Mouse (Mus musculus): ENCODE measurements around the gene Hk3.
A peak's percentile ranks its signal among the peaks of the same experiment; 100 is the strongest.

The Hk3 gene

DNA sequence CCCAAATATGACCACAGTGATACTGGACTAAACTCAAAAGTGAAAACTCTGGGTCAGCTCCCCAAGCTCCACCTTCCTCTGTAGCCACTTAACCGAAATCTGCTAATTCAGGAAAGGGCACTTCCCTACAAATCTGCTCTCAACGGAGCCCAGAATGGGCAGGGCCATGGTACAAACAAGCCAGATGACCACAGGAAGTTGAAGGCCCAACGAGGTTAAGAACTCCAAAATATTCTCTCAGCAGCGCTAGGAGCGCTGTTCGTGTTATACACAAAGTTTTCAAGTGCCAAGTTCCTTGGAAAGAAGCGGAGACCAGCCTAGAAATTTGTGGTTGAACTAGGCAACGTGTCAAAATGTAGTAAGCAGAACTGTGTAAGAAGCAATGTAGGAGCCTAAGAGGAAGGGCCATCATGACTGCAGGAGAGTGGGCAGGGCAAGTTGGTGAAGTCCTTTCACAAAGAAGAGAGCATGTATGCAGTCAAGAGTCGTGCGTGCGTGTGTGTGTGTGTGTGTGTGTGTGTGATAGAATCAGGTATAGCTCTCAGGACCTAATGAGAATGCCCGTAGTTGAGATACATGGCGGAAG, at the start of gene Hk3:
Hk3 (minus strand) TSS at position 192 of the 586 bp plus-strand sequence.
- DNase-seq: no peak

- DNase-seq: no peak
Measured at GRCm38 (mm10) chr13:55069719-55070118, 48.5 kb upstream of the Hk3 start.

DNA sequence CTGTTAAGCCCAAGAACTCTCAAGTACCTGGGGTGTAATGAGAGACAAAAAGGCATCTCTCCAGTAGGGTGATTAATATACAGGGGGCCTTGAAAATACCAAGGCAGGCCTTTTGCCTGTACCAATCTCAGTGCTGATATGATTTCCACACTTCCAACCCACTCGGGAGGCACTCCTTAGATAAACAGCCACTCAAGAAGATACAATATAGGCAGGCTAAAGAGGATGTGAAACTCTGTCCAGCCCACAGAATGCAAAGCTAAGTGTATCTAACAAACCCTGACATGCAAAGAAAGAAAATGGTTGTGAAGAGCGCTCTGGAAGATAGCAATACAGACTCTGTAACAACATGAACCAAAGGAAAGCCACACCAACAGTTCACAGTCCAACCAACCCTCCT, 42.1 kb upstream of the Hk3 start:
- no peak for DNase-seq

DNA sequence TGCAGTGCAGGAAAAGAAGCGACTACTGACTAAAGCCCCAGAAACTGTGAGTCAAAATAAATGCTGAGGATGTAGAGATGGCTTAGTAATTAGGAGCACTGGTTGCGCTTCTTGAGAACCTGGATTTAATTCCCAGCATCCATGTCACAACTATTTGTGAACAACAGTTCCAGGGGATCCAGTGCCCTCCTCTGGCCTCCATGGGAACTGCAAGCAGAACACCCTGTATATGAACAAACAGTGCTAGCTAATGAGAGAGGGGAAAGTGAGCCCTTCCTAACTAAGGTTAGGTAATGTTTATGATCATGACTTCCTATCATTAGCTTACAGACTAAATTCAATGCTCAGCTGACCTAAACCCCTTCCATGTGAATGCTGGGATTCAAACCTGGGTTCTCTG, 36.9 kb upstream of the Hk3 start:
- DNase-seq: peak; percentile 52

- no peak for DNase-seq
Measured at GRCm38 (mm10) chr13:55047706-55048105, 26.5 kb upstream of the Hk3 start.

- DNase-seq: no peak
Measured at GRCm38 (mm10) chr13:55040016-55040415, 18.8 kb upstream of the Hk3 start.

- DNase-seq: no peak
Measured at GRCm38 (mm10) chr13:55024215-55024614, 3.0 kb upstream of the Hk3 start.

GRCm38 (mm10) chr13:55022715-55023114, 1.5 kb upstream of the Hk3 start:
- no peak for DNase-seq

GRCm38 (mm10) chr13:55022256-55022655, 1.1 kb upstream of the Hk3 start:
- DNase-seq: no peak

DNA sequence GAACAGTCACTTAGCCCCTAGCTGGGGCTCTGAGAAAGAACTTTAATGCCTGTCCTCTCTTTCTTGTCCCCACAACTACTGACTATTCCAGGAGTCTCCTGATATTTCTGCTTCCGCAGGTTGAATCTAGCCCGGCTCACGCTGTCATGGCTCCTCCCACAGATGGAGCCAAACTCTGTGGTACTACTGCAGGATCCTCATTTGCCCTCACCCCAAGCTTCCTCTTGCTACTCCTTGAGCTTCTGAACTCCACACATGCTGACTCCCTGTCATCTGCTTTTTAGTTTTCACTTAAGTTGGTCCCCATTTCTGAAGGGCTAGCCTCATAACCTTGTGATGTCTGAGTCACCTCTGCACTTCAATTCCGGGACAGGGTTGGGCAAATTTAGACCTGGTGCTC, 1.1 kb downstream of the Hk3 start:
- no peak for DNase-seq

- no peak for DNase-seq
Measured at GRCm38 (mm10) chr13:55019181-55019580, 2.0 kb downstream of the Hk3 start.

DNA sequence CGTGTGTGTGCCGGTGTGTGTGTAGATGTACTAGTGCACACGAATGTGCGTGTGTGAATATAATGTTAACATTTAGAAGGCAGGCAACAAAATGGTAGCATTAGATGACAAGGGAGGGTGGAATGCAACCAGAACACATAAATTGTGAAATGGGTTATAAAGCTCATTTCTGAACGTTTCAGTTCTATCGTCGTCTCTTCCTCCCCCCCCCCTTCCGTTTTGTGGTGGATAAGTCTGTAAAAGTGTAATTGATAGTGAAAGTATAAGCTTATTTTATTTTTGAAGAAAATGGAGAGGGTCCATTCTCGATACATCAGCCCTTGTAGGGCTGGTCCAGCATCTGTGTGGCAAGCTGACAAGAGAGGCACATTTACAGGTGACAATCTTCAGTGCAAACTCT, 2.5 kb downstream of the Hk3 start:
- no peak for DNase-seq

GRCm38 (mm10) chr13:55017898-55018599, 3.1 kb downstream of the Hk3 start:
- no peak for DNase-seq

DNA sequence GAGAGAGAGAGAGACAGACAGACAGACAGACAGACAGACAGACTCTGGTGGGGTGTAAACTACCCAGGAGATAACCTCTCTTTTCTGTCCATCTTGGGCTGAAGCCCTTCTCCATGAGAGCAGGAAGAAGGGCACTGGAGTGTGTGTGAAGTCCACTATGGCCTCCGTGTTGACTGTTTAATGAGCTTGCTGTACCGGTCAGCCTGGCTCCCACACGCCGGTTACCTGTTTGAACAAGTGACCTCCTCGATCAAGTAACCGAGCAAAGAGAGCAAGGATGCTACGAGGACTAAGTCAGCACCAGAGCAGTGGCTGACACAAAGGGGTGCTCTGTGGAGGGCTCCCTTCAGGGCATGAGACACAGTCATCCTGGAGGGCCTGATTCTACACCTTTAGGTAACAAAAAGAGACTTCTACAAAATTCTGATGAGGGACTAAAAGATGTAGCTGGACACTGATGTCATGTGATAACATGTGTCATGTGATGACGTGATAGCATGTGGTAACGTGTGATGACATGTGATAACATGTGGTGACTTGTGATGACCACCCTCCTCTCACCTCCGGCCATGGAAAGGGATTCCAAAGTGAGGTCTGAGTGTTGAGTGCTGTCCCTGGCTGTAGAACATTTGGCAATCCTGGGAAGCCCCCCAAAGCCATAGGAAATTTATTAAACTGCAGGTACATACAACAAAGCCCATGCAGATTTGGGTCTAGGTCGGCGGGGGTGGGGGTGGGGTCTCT, 3.9 kb downstream of the Hk3 start:
- no peak for DNase-seq

GRCm38 (mm10) chr13:55014451-55014850, 6.7 kb downstream of the Hk3 start:
- no peak for DNase-seq

DNA sequence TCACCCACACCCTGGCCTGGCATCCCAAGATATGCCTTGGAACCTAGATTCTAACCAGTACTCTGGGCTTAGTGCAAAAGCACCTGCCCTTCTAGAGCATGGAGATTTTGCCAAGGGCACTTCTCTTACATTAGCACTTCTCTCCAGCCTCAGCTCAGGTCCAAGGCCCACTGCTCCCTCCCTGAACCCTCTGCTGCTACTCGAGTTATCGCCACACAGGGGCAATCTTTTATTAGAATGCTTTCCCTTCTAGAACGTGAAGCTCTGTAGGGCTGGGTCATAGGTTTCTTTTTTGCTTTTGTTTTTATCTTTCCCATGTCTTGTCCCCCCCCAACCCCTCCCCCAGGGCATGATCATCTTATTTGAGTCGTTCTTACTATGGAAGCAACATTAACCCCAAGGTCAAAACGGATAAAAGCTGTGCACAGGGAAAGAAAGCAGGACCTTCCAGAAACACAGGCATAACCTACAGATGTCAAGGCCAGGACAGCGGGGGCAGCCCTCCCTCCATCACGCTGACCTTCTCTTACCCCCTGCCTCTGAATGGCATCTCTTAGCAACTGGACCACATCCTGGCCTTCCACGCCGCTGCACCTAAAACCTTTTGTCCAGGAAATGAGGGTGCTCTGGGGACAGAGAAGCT, 7.4 kb downstream of the Hk3 start:
- DNase-seq: no peak

- DNase-seq: no peak
Measured at GRCm38 (mm10) chr13:55011981-55012478, 9.2 kb downstream of the Hk3 start.

- DNase-seq: no peak
Measured at GRCm38 (mm10) chr13:55011103-55011502, 10.1 kb downstream of the Hk3 start.

- no peak for DNase-seq
Measured at GRCm38 (mm10) chr13:55008589-55008988, 12.6 kb downstream of the Hk3 start.

GRCm38 (mm10) chr13:55006415-55006742, 14.8 kb downstream of the Hk3 start:
- DNase-seq: no peak

DNA sequence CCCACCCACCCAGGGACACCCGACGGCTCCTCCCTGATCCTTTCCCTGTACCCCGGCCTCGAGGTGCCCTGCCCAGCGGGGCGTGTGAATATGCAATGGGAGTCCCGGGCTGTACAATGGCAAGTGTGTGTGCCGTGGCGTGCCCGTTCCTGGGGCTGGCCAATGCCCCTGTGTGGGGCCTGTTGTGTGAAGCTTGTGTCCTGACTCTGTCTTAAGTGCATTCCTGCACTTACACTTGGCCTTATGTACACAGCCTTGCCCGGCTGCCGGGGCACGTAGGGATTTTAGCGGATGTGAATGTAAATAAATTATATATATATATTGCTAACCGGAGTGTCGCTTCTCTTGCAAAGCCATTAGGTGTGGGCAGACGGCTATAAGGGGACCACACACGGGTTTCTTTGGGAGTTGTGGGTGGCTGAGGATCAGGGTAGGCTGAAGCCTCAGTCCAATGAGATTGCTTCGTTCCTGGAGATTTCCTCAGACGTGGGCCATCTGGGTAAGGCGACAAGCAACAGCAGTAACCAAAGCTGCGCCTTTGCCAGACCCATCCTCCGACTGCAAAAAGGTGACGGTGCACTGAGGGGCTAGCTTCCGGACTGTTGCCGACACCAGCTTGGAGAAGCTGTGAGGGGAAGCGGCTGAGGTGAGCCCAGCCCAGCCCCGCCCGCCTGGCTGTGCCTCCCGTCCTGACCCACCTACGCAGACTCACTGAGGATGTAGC, 15.3 kb downstream of the Hk3 start:
- no peak for DNase-seq

- DNase-seq: no peak
Measured at GRCm38 (mm10) chr13:55004646-55005045, 16.5 kb downstream of the Hk3 start.

GRCm38 (mm10) chr13:55002090-55002489, 19.1 kb downstream of the Hk3 start:
- DNase-seq: no peak
